Mouse (Mus musculus) intestine, embryonic 14.5 days (tissue): ENCODE results near the gene Atg4d. TPM values are rescaled to one million over a fixed set of nuclear protein-coding genes. Genes with fewer than 3 reads are reported as not detected.
A peak's percentile ranks its signal among the peaks of the same experiment; 100 is the strongest.
"Not testable (repeated sequence)": the region's sequence is repeated elsewhere in the genome, so short reads cannot be mapped to it uniquely, and the experiment has no call there.

ENCODE experiments used
- ATAC-seq: fragments of 200-750 bp; cut with Nextera tagmentation; replicated peaks from 2 replicates; pipeline ENCODE4 v1.8.0; 2017; ENCODE audit warnings: low read depth, moderate number of reproducible peaks, moderate TSS enrichment, moderate library complexity; ENCODE audit not compliant: low FRiP score, low TSS enrichment
- DNase-seq: peaks from one replicate; pipeline ENCODE4 v3.0.0-alpha.2; 2018; ENCODE audit warnings: low spot score
- H3K27ac ChIP-seq: fragments of 300-500 bp; sonication (generic); 2 replicates; pipeline ENCODE4 v1.5.1; 2014; ENCODE audit warnings: low read depth, mild to moderate bottlenecking, control low read depth
- H3K27me3 ChIP-seq: fragments of 300-500 bp; sonication (generic); replicated peaks from 2 replicates; pipeline ENCODE4 v1.6.1; 2014; ENCODE audit warnings: low read length, control low read depth; ENCODE audit not compliant: control insufficient read depth, insufficient read depth
- H3K36me3 ChIP-seq: fragments of 300-500 bp; sonication (generic); 2 replicates; pipeline ENCODE4 v1.6.1; 2014; ENCODE audit warnings: low read length, control low read depth; ENCODE audit not compliant: control insufficient read depth, insufficient read depth
- H3K4me1 ChIP-seq: fragments of 300-500 bp; sonication (generic); replicated peaks from 2 replicates; pipeline ENCODE4 v1.6.1; 2014; ENCODE audit warnings: low read length, control low read depth, mixed read lengths; ENCODE audit not compliant: control insufficient read depth, insufficient read depth
- H3K4me2 ChIP-seq: fragments of 300-500 bp; sonication (generic); 2 replicates; pipeline ENCODE4 v1.6.1; 2014; ENCODE audit warnings: low read length
- H3K4me3 ChIP-seq: fragments of 300-500 bp; sonication (generic); 2 replicates; pipeline ENCODE4 v1.5.1; 2014; ENCODE audit warnings: low read depth, low read length, control low read depth, mixed read lengths
- H3K9ac ChIP-seq: fragments of 300-500 bp; sonication (generic); 2 replicates; pipeline ENCODE4 v1.6.1; 2014; ENCODE audit warnings: mild to moderate bottlenecking, low read length
- H3K9me3 ChIP-seq: fragments of 300-500 bp; sonication (generic); 2 replicates; pipeline ENCODE4 v1.6.1; 2016; ENCODE audit warnings: low read length, control low read depth; ENCODE audit not compliant: control insufficient read depth
- WGBS: fragments of 180-500 bp; shearing (Covaris S2); extraction: QIAGEN DNeasy Blood & Tissue Kit; methylation state at CpG from one replicate; pipeline ENCODE4 v1.1.7; 2014; 5-methylcytosine and 5-hydroxymethylcytosine counted together
- polyA plus RNA-seq: library from polyadenylated mRNA; unstranded; fragments of >200 nt; fragmentation: Nextera tagmentation; extraction: Ambion mirVana; gene quantifications from 2 replicates; pipeline ENCODE4 v1.2.1, GENCODE M21; 2014

Atg4d gene
- polyA plus RNA-seq, 1 experiment from 2014 or later: 45.4 TPM

- H3K4me1 ChIP-seq: peaks cover 22% of the 10 kb centered on the region
- WGBS: 54% methylated on average over 3 of the region's 3 CpGs
Observed at GRCm38 (mm10) chr9:21286753-21287152, 21.7 kb downstream of the Atg4d start.

DNA sequence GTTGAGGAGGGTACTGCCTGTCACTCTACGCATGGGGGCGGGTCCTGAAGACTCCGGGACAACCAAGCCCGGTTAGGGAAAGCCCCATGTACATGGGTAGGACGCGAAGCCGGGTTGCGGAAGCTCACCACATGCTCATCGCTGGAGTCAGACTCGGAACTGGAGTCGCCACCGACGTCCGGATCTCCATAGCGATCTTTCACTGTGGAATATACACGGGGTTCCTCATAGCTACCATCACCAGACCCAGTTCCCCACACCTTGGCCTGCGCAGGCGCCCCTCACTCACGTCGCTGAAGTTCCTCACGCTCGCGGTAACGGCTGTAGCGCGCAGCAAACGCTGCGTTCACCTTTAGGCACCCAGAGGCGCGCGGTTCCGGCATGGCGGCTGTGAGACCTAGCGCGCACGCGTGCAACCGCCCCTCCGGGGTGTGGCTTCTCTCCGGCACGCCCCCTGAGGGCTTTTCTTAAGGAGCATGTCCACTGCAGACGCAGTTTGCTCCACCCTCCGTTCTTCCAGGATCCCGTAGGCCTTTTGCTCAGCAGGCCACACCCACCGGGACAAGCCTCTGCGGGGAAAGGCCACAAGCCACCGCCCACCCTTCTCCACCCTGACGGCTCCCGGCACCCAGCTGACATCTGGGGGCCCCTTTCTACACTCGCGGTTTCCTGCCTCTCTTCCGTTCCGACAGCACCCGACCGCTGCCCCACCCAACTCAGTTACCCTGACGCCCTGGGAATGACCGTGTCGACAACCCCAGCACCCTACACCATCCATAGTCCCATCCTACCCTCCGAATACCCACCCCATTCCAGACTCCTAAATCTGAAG lies 22.7 kb downstream of the Atg4d start, which contains the start of gene Kri1:
TSS of gene Kri1 (minus strand) at position 399 of the 832 bp plus-strand sequence.
- ATAC-seq: peak; percentile 70
- H3K4me1 ChIP-seq: peaks cover 22% of the 10 kb centered on the region

More at GRCm38 (mm10) chr9:21286753-21287152, 21.7 kb downstream of the Atg4d start:
- DNase-seq (no peak), ATAC-seq (no peak)
- H3K27me3 ChIP-seq: no peaks in the 10 kb centered on the region
- H3K4me2 ChIP-seq: peak overlapping the region; percentile 72
- peak overlapping the region; percentile 63; the same call in 1 of the 2 replicates for H3K9ac ChIP-seq
- H3K36me3 ChIP-seq: peaks cover 29% of the 10 kb centered on the region
- peak overlapping the region; percentile 71 for H3K4me3 ChIP-seq
- H3K27ac ChIP-seq: no peak overlapping the region
- no peaks in the 10 kb centered on the region for H3K9me3 ChIP-seq

DNA sequence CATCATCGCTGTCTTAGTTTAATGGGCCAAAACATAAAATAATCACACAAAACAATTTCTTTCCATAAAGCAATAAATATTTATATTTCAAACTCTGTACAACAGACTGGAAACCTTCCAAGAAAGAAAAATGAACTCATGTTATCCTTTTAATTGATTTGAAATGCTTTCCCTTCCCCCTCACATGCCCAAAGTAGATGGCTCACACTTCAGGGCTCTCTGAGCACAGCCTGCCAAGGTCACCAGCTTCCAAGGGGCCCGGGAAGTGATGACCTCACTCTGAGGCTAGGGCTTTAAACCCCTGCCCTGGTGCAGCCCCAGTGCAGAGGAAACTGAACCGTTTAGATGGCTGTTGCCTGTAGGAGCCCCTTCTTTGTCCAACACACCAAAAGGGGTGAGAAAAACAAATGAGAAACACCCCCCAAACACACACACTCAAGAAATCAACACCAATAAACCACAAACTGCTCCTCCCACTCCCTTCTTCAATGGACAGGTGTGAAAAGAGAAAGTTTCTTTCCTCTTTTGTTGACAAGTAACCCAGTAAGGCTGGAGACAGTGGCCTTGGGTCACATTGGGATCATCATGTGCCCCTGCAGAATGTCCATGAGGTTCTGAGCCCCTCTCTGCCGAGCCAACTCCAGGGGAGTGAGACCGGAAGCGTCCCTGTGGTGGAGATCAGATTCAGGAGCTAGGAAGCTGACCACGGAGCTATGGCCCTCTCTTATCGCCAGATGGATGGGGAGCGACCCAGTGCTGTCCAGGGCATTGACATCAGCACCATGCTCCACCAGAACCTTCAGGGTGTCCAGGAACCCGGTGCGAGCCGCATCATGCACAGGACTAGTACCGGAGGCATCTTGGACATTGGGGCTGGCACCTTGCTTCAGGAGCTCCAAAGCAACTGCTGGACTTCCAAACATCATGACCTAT lies 23.6 kb downstream of the Atg4d start:
- H3K4me2 ChIP-seq: peak overlapping the region; percentile 72
- no peaks in the 10 kb centered on the region for H3K9me3 ChIP-seq
- H3K36me3 ChIP-seq: peaks cover 22% of the 10 kb centered on the region
- no peak for ATAC-seq
- H3K27ac ChIP-seq: peak overlapping the region; percentile 59; the same call in 1 of the 2 replicates
- WGBS: 74% methylated on average over 13 of the region's 13 CpGs
- peak overlapping the region; percentile 71 for H3K4me3 ChIP-seq
- no peaks in the 10 kb centered on the region for H3K27me3 ChIP-seq
- peaks cover 22% of the 10 kb centered on the region for H3K4me1 ChIP-seq
- H3K9ac ChIP-seq: peak overlapping the region; percentile 34; the same call in 1 of the 2 replicates
- no peak for DNase-seq

More for the DNA sequence above, 22.7 kb downstream of the Atg4d start, which contains the start of gene Kri1:
- H3K27me3 ChIP-seq: no peaks in the 10 kb centered on the region
- peak within 1 kb of the TSS; percentile 72 for H3K4me2 ChIP-seq
- H3K27ac ChIP-seq: peak within 1 kb of the TSS; percentile 77
- peaks cover 23% of the 10 kb centered on the region for H3K36me3 ChIP-seq
- H3K9me3 ChIP-seq: no peaks in the 10 kb centered on the region
- WGBS: under 1% methylated on average over 59 of the region's 59 CpGs
- peak; percentile 98 for DNase-seq
- peak within 1 kb of the TSS; percentile 71 for H3K4me3 ChIP-seq
- peak within 1 kb of the TSS; percentile 63 for H3K9ac ChIP-seq

DNA sequence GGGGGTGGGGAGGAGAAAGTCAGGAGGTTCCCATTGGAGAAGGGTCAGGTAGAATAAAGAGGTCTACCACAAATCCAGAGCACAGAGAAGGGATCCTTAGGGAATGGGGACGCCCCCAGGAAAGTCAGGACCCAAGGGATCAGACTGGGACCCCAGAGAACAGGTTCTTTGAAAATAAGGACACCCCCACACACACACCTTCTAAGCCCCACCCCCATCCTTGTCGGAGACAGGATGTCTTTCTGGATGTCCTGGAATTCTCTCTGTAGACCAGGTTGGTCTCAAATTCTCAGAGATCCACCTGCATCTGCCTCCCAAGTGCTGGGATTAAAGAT lies 24.2 kb downstream of the Atg4d start:
- DNase-seq (no peak), ATAC-seq (no peak)
- H3K4me2 ChIP-seq: no peak overlapping the region
- no peak overlapping the region for H3K9ac ChIP-seq
- H3K36me3 ChIP-seq: peaks cover 15% of the 10 kb centered on the region
- no peak overlapping the region for H3K27ac ChIP-seq
- no peak overlapping the region for H3K4me3 ChIP-seq
- 86% methylated on average over 2 of the region's 2 CpGs for WGBS
- no peaks in the 10 kb centered on the region for H3K9me3 ChIP-seq
- H3K4me1 ChIP-seq: peaks cover 22% of the 10 kb centered on the region
- H3K27me3 ChIP-seq: no peaks in the 10 kb centered on the region

GRCm38 (mm10) chr9:21290589-21290988 lies 25.5 kb downstream of the Atg4d start:
- DNase-seq (no peak), ATAC-seq (0 out of 2 replicates have a peak, but pooled peaks have one; percentile 0)
- H3K27ac ChIP-seq: no peak overlapping the region; the same call in 1 of the 2 replicates
- no peaks in the 10 kb centered on the region for H3K9me3 ChIP-seq
- no peaks in the 10 kb centered on the region for H3K27me3 ChIP-seq
- H3K36me3 ChIP-seq: peaks cover 3% of the 10 kb centered on the region; the same call in 1 of the 2 replicates
- under 1% methylated on average over 20 of the region's 20 CpGs for WGBS
- peak overlapping the region; percentile 72 for H3K4me2 ChIP-seq
- peak overlapping the region; percentile 61 for H3K9ac ChIP-seq
- H3K4me3 ChIP-seq: peak overlapping the region; percentile 84
- peaks cover 22% of the 10 kb centered on the region for H3K4me1 ChIP-seq

GRCm38 (mm10) chr9:21291022-21291787 lies 26.1 kb downstream of the Atg4d start, which contains the start of gene Cdkn2d:
Gene Cdkn2d (minus strand): TSS chr9:21291407.
- ATAC-seq: peak; percentile 96
- Histone ChIP-seq H3K4me3 (peak within 1 kb of the TSS; percentile 84), H3K27ac (peak within 1 kb of the TSS; percentile 85), H3K9ac (peak within 1 kb of the TSS; percentile 61), H3K4me1 (peaks cover 22% of the 10 kb centered on the region), H3K9me3 (no peaks in the 10 kb centered on the region), H3K4me2 (peak within 1 kb of the TSS; percentile 72), H3K27me3 (no peaks in the 10 kb centered on the region), H3K36me3 (no peaks in the 10 kb centered on the region)
- peak; percentile 99 for DNase-seq
- under 1% methylated on average over 51 of the region's 51 CpGs for WGBS

DNA sequence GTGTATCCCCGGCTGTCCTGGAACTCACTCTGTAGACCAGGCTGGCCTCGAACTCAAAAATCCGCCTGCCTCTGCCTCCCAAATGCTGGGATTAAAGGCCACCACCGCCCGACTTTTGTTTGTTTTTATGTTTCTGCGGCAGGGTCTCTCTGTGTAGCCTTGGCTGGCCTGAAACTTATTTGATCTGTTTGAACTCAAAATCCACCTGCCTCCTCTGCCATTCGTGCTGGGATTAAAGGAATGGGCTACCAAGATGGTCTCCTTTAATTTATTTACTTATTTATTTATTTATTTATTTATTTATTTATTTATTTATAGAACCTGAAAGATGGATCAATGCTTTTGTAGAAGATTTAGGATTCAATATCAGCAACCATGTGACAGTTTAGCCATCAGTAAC lies 26.8 kb downstream of the Atg4d start:
- Histone ChIP-seq H3K4me1 (peaks cover 16% of the 10 kb centered on the region), H3K4me2 (peak overlapping the region; percentile 72), H3K9ac (peak overlapping the region; percentile 44), H3K4me3 (peak overlapping the region; percentile 84), H3K27ac (peak overlapping the region; percentile 85)
- peak; percentile 59 for DNase-seq
- not testable (repeated sequence) for H3K9me3 ChIP-seq, ATAC-seq, H3K27me3 ChIP-seq, H3K36me3 ChIP-seq
- 16% methylated on average over 7 of the region's 7 CpGs for WGBS

DNA sequence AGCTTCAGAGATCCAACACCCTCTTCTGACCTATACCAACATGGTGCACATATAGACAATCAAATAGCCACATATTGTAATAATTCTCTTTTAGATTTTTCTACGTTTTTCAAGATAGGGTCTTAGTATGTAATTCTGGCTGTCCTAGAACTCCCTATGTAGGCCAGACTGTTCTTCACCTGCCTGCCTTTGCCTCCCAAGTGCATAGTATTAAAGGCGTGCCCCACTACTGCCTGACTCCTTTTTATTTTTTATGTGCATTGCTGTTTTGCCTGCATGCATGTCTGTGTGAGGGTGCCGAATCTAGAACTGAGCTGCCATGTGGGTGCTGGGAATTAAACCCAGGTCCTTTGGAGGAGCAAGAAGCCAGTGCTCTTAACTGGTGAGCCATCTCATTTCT lies 27.2 kb downstream of the Atg4d start:
- peaks cover 12% of the 10 kb centered on the region for H3K4me1 ChIP-seq
- no peaks in the 10 kb centered on the region for H3K36me3 ChIP-seq
- H3K4me2 ChIP-seq: peak overlapping the region; percentile 72
- no peaks in the 10 kb centered on the region for H3K27me3 ChIP-seq
- H3K9ac ChIP-seq: no peak overlapping the region
- no peak overlapping the region for H3K27ac ChIP-seq
- no peak overlapping the region for H3K4me3 ChIP-seq
- H3K9me3 ChIP-seq: no peaks in the 10 kb centered on the region
- DNase-seq: no peak
- WGBS: 95% methylated on average over 3 of the region's 3 CpGs
- ATAC-seq: no peak
